Mouse (Mus musculus) megakaryocyte, embryonic 14.5 days (primary cell): ENCODE data around the gene Fcf1.

Experiments used
- FLI1 ChIP-seq: IDR thresholded peaks from 2 replicates; pipeline ENCODE4 v1.6.1; 2012; ENCODE audit warnings: low read length, inconsistent platforms, mixed read lengths
- GATA1 ChIP-seq: IDR thresholded peaks from 3 replicates; pipeline ENCODE4 v1.6.1; 2012; ENCODE audit warnings: mixed read lengths, low read length, inconsistent platforms, borderline replicate concordance

GRCm38 (mm10) chr12:85006206-85006605, 35.5 kb downstream of the Fcf1 start:
- TF ChIP-seq GATA1: no peak
- no peak for TF ChIP-seq FLI1
